Mouse (Mus musculus): Measurements from ENCODE around the gene Taf8. TPM values are rescaled to one million over a fixed set of nuclear protein-coding genes. Genes with fewer than 3 reads are reported as not detected.

Gene Taf8
- polyA plus RNA-seq, 1 experiment, result 32.2 TPM

- no peak overlapping the region for H3K4me3 ChIP-seq (replicated peaks; ENCODE audit: control insufficient read depth, low read depth, low read length)
- TF ChIP-seq CTCF (IDR thresholded peaks at IDR 0.05; ENCODE audit: control insufficient read depth, insufficient read depth, low read length) (peak; percentile 99), POLR2A (IDR thresholded peaks at IDR 0.05; ENCODE audit: borderline replicate concordance, control insufficient read depth, low read depth, low read length) (no peak)
- 5% methylated on average over 8 of the region's 8 CpGs for WGBS
- H3K4me1 ChIP-seq (ENCODE audit: control insufficient read depth, insufficient read depth, low read length), result no peaks in the 10 kb centered on the region
- H3K27ac ChIP-seq (ENCODE audit: control insufficient read depth, insufficient read depth, low read depth, low read length, poor library complexity), result no peak overlapping the region
Measured at GRCm38 (mm10) chr17:47473434-47473974, 28.6 kb downstream of the Taf8 start.

DNA sequence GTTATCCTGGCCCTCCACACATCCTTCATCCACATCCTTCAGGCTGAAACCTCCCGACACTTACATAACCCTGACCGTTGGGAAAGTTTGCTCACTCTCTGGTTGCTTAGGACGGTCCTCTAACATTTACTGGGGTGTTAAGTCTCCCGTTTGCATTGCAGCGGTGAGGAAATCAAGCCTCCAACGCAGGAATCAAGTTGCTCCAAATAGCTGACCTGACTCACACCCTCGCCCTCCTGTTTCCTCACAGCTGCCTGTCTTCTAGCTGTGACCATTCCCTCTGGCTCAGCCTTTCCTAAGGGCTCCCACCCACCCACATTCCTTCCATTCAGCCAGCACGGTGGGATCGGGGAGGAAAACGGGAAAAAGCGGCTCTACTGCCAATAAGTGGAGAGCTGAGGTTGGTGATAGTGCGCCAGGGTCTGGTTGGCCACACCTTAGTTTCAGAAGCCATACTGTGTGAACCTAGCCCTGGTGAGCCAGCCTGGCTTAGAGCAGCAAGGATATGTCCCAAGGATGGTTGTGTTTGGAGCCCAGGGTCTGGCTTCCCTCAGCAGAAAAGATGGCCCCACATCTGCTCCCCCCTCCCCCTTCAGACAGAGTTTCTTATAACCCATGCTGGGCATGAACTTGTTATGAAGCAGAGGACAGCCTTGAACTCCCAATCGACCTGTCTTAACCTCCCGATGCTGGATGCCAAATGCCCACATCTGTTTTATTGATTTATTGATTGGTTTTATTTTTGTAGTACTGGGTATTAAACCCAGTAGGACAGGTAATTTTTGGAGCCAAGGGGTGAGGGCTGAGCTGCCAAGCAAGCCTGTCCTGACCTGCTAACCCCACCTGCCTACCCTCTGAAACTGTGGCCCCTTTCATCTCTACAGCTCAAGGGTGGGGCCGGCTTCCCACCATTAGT is 29.4 kb downstream of the Taf8 start:
- no peak overlapping the region for H3K27ac ChIP-seq (ENCODE audit: control insufficient read depth, insufficient read depth, low read depth, low read length, poor library complexity)
- H3K4me1 ChIP-seq (ENCODE audit: control insufficient read depth, insufficient read depth, low read length), result no peaks in the 10 kb centered on the region
- no peak overlapping the region for H3K4me3 ChIP-seq (replicated peaks; ENCODE audit: control insufficient read depth, low read depth, low read length)
- WGBS, result 64% methylated on average over 15 of the region's 15 CpGs
- TF ChIP-seq POLR2A (IDR thresholded peaks at IDR 0.05; ENCODE audit: borderline replicate concordance, control insufficient read depth, low read depth, low read length) (no peak), CTCF (IDR thresholded peaks at IDR 0.05; ENCODE audit: control insufficient read depth, insufficient read depth, low read length) (no peak)

DNA sequence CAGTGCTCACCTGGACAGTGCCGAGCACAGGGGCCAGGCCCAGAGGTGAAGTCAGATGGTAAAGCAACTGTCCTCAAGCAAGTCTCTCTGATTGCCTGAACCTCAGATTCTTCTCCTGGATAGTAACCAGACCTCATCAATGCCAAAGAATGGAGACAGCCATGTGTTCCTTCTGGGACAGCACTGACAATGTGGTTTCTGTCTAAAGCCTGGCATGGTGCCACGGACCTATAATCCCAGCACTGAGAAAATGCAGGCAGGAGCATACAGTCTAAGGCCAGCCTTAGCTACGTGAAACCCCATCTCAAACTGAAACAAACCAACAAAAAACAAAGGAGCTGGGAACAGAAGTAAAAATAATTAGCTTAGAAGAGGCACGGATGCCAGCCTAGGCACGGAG is 31.4 kb downstream of the Taf8 start:
- no peak for TF ChIP-seq POLR2A (IDR thresholded peaks at IDR 0.05; ENCODE audit: borderline replicate concordance, control insufficient read depth, low read depth, low read length)
- no peak for TF ChIP-seq CTCF (IDR thresholded peaks at IDR 0.05; ENCODE audit: control insufficient read depth, insufficient read depth, low read length)
- no peaks in the 10 kb centered on the region for H3K4me1 ChIP-seq (ENCODE audit: control insufficient read depth, insufficient read depth, low read length)
- WGBS, result 83% methylated on average over 5 of the region's 5 CpGs
- no peak overlapping the region for H3K27ac ChIP-seq (ENCODE audit: control insufficient read depth, insufficient read depth, low read depth, low read length, poor library complexity)
- no peak overlapping the region for H3K4me3 ChIP-seq (replicated peaks; ENCODE audit: control insufficient read depth, low read depth, low read length)

GRCm38 (mm10) chr17:47470121-47470520 is 32.0 kb downstream of the Taf8 start:
- TF ChIP-seq CTCF (IDR thresholded peaks at IDR 0.05; ENCODE audit: control insufficient read depth, insufficient read depth, low read length) (no peak), POLR2A (IDR thresholded peaks at IDR 0.05; ENCODE audit: borderline replicate concordance, control insufficient read depth, low read depth, low read length) (no peak)
- 83% methylated on average over 4 of the region's 4 CpGs for WGBS
- Histone ChIP-seq H3K27ac (ENCODE audit: control insufficient read depth, insufficient read depth, low read depth, low read length, poor library complexity) (no peak overlapping the region), H3K4me3 (replicated peaks; ENCODE audit: control insufficient read depth, low read depth, low read length) (no peak overlapping the region), H3K4me1 (ENCODE audit: control insufficient read depth, insufficient read depth, low read length) (no peaks in the 10 kb centered on the region)

GRCm38 (mm10) chr17:47469642-47470041 is 32.5 kb downstream of the Taf8 start:
- 77% methylated on average over 4 of the region's 4 CpGs for WGBS
- TF ChIP-seq POLR2A (IDR thresholded peaks at IDR 0.05; ENCODE audit: borderline replicate concordance, control insufficient read depth, low read depth, low read length) (no peak), CTCF (IDR thresholded peaks at IDR 0.05; ENCODE audit: control insufficient read depth, insufficient read depth, low read length) (no peak)
- no peak overlapping the region for H3K4me3 ChIP-seq (replicated peaks; ENCODE audit: control insufficient read depth, low read depth, low read length)
- no peak overlapping the region for H3K27ac ChIP-seq (ENCODE audit: control insufficient read depth, insufficient read depth, low read depth, low read length, poor library complexity)
- no peaks in the 10 kb centered on the region for H3K4me1 ChIP-seq (ENCODE audit: control insufficient read depth, insufficient read depth, low read length)

DNA sequence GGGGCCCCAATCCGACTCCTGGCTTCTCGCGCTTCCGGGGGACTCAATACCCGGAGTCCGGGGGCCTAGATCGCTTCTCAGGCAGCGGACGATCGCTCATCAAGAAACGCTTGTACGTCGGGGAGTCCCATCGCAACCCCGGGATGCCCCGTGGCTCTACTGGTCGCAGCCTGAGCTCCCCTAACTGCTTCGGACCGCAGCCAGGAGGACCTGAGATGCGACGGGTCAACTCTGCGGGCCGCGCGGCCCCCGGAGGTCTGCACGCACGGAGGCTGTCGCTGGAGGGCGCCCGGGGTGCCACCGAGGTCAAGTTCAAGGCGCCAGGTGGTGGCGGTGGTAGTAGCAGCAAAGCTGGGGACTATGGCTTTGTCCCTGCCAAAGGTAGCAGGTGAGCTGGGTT is 33.6 kb downstream of the Taf8 start:
- WGBS, result 73% methylated on average over 34 of the region's 34 CpGs

DNA sequence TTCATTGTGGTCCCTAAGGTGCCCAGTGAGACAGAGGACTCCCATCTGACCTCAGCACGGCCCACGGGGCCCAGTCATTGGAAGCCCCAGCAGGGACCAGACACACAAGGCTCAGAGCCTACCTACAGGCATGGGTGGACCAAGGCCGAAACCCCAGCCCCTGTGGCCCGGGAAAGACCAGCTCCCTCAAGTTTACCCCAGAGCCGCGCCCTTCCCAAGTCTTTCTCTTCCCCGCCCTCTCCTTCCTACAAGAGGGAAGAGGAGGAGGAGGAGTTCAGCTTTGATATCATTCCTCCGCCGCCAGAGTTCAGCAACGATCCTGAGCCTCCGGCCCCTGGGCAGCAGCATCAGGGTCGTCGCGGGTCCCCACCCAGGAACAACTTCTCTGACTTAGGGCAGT is 34.0 kb downstream of the Taf8 start:
- WGBS, result 80% methylated on average over 14 of the region's 14 CpGs
- no peak for TF ChIP-seq CTCF (IDR thresholded peaks at IDR 0.05; ENCODE audit: control insufficient read depth, insufficient read depth, low read length)
- no peak for TF ChIP-seq POLR2A (IDR thresholded peaks at IDR 0.05; ENCODE audit: borderline replicate concordance, control insufficient read depth, low read depth, low read length)
- no peaks in the 10 kb centered on the region for H3K4me1 ChIP-seq (ENCODE audit: control insufficient read depth, insufficient read depth, low read length)
- H3K4me3 ChIP-seq (replicated peaks; ENCODE audit: control insufficient read depth, low read depth, low read length), result no peak overlapping the region
- no peak overlapping the region for H3K27ac ChIP-seq (ENCODE audit: control insufficient read depth, insufficient read depth, low read depth, low read length, poor library complexity)

More for the DNA sequence above, 33.6 kb downstream of the Taf8 start:
- Histone ChIP-seq H3K4me1 (ENCODE audit: control insufficient read depth, insufficient read depth, low read length) (no peaks in the 10 kb centered on the region), H3K4me3 (replicated peaks; ENCODE audit: control insufficient read depth, low read depth, low read length) (no peak overlapping the region), H3K27ac (ENCODE audit: control insufficient read depth, insufficient read depth, low read depth, low read length, poor library complexity) (no peak overlapping the region; the same call in 1 of the 2 replicates)
- TF ChIP-seq POLR2A (IDR thresholded peaks at IDR 0.05; ENCODE audit: borderline replicate concordance, control insufficient read depth, low read depth, low read length) (no peak), CTCF (IDR thresholded peaks at IDR 0.05; ENCODE audit: control insufficient read depth, insufficient read depth, low read length) (no peak)

GRCm38 (mm10) chr17:47467659-47468058 is 34.4 kb downstream of the Taf8 start:
- no peak overlapping the region for H3K4me3 ChIP-seq (replicated peaks; ENCODE audit: control insufficient read depth, low read depth, low read length)
- H3K4me1 ChIP-seq (ENCODE audit: control insufficient read depth, insufficient read depth, low read length), result no peaks in the 10 kb centered on the region
- no peak overlapping the region for H3K27ac ChIP-seq (ENCODE audit: control insufficient read depth, insufficient read depth, low read depth, low read length, poor library complexity)
- no peak for TF ChIP-seq CTCF (IDR thresholded peaks at IDR 0.05; ENCODE audit: control insufficient read depth, insufficient read depth, low read length)
- TF ChIP-seq POLR2A (IDR thresholded peaks at IDR 0.05; ENCODE audit: borderline replicate concordance, control insufficient read depth, low read depth, low read length), result no peak
- WGBS, result 80% methylated on average over 11 of the region's 11 CpGs
